Mouse (Mus musculus) cerebellum, adult 2 months (tissue): ENCODE measurements around the gene Cebpa.

ENCODE experiments used
- CTCF ChIP-seq: fragments of 200-500 bp; IDR thresholded peaks from 2 replicates; pipeline ENCODE4 v1.5.1; 2011; ENCODE audit warnings: low read depth, mild to moderate bottlenecking, control low read depth, low read length, moderate library complexity, borderline replicate concordance; ENCODE audit not compliant: insufficient read depth
- POLR2A ChIP-seq: fragments of 200-500 bp; IDR thresholded peaks from 2 replicates; pipeline ENCODE4 v1.6.1; 2011; ENCODE audit warnings: low read length, control low read depth, borderline replicate concordance; ENCODE audit not compliant: insufficient read depth

- TF ChIP-seq CTCF (peak; percentile 93), POLR2A (no peak)
Measured at GRCm38 (mm10) chr7:35169341-35169740, 50.2 kb downstream of the Cebpa start.
